Mouse (Mus musculus) embryo, embryonic 10 days (tissue): ENCODE data around the gene Gbp5.
"Not testable (repeated sequence)": the region's sequence is repeated elsewhere in the genome, so short reads cannot be mapped to it uniquely, and the experiment has no call there.

Experiments
- DNase-seq: peaks from one replicate; pipeline ENCODE4 v3.0.0-alpha.2; 2015; ENCODE audit warnings: low spot score

The Gbp5 gene

GRCm38 (mm10) chr3:142542776-142543175, 49.0 kb downstream of the Gbp5 start:
- not testable (repeated sequence) for DNase-seq

GRCm38 (mm10) chr3:142546690-142547089, 52.9 kb downstream of the Gbp5 start:
- no peak for DNase-seq

GRCm38 (mm10) chr3:142550052-142550676, 56.4 kb downstream of the Gbp5 start:
- DNase-seq, result no peak

- DNase-seq, result no peak
Measured at GRCm38 (mm10) chr3:142554601-142555000, 60.8 kb downstream of the Gbp5 start.

- DNase-seq, result no peak
Measured at GRCm38 (mm10) chr3:142555623-142556022, 61.8 kb downstream of the Gbp5 start.

GRCm38 (mm10) chr3:142559632-142560228, 66.0 kb downstream of the Gbp5 start, which contains the start of gene Gbp3:
TSS of gene Gbp3 (plus strand) at chr3:142560026.
- peak; percentile 6 for DNase-seq

GRCm38 (mm10) chr3:142560296-142560948, 66.6 kb downstream of the Gbp5 start:
- peak; percentile 93 for DNase-seq

GRCm38 (mm10) chr3:142561045-142561646, 67.4 kb downstream of the Gbp5 start:
- no peak for DNase-seq

- DNase-seq, result no peak
Measured at GRCm38 (mm10) chr3:142561666-142562065, 67.9 kb downstream of the Gbp5 start.

GRCm38 (mm10) chr3:142567490-142567889, 73.7 kb downstream of the Gbp5 start:
- not testable (repeated sequence) for DNase-seq

GRCm38 (mm10) chr3:142570738-142571137, 77.0 kb downstream of the Gbp5 start:
- no peak for DNase-seq
